Mouse (Mus musculus) kidney, postnatal 14 days (tissue): ENCODE measurements around the gene Vps45.
"Not testable (repeated sequence)": the region's sequence is repeated elsewhere in the genome, so short reads cannot be mapped to it uniquely, and the experiment has no call there.

Source experiments
- DNase-seq: peaks from one replicate; pipeline ENCODE4 v3.0.0; 2022; ENCODE audit warnings: mixed read lengths

Gene Vps45

DNA sequence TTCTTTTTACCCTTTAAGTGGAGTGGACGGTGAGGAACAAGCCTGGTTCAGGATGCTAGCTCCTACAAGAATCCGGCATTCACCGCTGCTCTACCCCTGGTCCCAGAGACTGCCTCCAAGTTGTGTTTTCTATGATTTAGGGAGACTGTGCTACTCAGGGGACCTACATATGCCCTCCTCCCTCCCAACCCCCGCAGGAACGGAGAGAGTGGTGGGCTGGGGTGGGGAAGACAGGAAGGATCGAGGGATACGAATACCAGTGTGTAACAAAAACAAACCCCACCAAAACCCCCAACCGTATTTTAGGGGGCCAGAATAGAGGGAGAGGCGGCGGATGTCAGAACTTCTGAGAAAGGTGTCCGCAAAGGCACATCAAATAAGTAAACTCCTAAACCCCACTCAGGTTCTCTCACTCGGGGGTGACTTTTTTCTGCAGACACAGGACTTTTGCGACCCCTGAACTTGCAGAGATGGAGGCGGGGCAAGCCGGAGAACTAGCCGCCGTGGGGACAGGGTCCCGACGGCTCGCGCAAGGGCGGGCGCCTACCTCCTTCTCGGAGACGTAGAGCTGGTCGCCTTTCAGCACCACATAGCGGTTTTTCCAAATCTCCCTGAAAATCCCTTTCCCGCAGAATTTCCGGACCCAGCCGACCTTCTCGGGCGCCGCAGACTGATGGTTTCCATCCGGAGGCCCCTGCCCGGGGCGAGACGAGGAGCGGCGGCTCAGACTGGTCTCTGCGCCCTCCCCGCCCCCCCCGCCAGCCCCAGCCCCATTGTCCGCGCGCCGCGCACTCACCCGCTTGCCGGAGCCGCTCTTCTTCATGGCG lies 63.1 kb downstream of the Vps45 start:
- DNase-seq: peak; percentile 50

DNA sequence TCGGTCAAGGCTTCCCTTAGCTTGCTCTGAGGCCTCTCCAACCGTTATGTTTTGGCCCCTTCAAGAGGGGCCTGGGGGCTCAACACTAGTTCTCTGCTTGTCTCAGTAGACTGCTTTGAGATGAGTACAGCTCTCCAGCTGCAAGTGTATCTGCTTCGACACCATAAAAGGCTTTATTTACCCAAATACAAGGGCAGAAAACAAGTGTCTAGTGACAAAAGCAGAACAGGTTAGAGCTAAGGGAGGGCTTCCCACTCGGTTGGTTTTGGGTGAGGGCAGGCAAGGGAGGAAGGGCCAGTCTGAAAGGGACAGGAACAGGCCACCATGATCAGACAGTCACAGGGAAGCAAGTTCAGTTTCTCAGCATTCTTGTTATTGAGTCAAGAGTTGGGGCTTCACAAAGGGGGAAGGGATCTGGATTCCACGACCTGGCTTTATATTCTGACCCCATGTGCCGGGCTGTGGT lies 63.9 kb downstream of the Vps45 start:
- DNase-seq: peak; percentile 26

DNA sequence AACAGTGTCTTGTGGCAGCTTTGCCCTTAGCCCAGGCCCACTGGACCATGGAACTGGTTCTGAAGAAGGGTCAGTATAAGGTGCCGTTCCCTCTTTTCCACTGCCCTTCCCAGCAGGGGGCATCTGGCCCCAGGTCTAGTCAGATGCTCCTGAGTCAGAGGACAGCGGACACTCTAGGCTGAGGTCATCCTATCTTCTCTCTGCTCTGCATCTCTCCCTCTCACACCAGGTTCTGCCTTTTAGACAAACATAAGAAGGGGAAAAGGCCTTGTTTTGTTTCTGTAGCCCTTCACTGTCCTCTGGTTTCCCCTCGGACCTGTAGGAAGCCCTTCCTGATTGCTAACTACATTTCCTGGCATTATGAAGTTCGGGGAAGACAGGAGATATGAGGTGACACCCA lies 64.4 kb downstream of the Vps45 start:
- DNase-seq: peak; percentile 40

DNA sequence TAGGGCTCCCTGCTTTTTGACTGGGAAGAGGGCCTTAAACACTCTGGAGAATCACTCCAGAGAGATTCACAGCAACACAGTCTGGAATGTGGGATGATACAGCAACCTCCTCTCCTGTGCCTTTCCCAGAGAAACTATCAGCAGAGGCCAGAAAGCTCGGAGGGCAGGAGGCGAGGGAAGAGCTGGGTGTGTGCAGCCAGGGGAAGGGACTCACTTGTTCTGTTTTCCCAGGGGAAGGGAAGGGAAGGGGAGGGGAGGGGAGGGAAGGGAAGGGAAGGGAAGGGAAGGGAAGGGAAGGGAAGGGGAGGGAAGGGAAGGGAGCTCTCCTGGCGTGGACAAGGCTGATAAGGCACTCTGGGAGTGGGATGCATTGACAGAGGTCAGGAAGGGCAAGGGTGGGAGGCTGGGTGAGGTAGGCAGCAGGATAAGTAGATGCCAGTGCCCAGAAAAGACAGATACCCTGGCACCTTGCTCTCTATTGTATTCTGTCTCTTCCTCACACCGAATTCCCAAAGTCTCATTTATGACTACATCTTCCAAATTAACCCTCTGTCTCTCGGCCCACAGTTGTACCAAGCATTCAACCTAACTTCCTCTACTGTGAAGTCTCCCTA lies 65.2 kb downstream of the Vps45 start:
- peak; percentile 34 for DNase-seq

DNA sequence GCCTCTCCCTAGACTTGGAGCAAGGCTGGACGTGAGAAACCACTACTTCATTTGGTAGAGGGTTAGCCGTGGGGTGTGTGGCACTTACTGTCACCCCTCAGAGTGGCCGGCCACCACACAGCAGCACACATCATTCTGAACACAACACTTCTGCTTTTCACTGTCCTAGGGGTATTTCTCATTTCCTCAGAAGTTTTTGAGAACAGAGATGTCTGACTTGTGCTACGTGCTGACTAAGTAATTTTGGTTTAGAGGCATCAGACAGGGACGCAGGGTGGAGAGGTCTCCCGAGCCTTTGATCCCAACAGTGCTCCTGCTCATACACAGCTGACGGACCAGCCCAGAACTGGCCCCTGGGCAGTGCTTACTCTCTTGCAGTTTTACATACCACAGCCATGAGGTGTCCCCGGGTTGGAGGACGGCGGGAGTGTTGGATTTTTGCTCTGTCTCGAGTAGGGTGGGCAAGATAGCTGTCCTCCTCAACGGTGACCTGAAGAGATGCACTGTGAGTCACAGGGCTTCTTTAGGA lies 67.8 kb downstream of the Vps45 start:
- DNase-seq: no peak

DNA sequence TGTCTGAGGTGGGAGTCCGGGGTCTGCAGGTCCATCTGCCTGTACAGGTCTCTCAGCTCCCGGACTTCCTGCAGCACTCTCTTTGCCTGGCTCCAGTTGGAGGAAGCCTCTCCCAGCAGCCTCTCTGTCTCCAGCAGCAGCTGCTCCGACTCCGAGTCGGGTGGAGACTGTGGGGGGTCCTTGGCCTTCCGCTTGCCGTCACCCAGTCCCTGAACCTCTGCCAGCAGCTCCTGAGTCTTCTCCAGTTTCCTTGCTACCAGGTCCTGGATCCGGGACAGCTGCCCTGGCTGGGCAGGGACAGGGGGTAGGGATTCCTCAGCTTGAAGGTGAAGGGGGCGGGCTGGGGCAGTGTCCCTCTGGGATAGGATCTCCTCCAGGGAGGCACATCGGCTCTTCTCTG lies 69.3 kb downstream of the Vps45 start:
- peak; percentile 84 for DNase-seq

DNA sequence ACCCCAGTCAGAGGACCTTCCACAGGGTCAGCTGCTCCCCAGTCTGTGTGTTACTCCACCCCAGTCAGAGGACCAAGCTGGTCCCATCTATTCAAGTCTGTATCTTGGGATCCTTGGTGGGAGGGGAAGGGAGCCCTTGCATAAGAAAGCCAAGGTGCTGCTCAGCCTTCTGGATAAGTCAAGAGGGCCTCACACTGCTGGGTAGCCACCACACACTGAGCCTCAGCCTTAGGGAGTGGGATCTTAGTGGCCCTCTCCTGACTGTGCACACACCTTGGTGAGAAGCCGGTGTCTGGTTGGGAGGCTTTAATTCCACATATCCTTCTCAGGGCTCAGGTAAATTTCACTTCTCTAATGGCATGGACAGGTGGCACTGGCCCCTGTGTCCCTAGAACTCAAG lies 70.1 kb downstream of the Vps45 start:
- no peak for DNase-seq

DNA sequence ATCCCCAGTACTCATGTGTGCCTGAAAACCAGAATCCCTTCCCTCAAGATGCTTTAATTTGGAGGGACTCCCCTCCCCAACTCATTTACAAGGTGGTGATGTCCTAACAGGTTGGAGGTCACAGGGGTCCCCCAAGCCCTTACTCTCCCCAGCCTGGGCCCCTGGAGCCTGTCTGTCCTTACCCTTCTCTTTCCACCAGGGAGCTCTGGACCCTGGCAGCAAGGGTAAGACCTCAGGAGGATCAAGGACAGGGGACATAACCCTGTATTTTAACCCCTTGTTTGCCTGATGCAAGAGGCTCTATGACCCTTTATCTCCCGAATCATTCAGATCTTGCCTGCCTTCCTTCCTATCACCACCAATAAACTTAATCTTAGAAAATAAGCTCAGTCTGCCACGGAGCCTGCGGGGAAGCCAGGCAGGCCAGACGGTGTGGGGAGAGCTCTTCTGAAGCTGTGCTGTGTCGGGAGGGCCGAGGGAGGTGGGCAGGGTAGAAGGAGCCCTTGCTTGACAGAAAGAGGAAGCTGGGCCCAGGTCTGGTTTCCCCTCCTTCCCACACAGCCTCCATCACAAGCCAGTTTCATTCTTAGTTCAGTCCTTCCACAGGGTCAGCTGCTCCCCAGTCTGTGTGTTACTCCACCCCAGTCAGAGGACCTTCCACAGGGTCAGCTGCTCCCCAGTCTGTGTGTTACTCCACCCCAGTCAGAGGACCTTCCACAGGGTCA lies 70.7 kb downstream of the Vps45 start:
- no peak for DNase-seq

DNA sequence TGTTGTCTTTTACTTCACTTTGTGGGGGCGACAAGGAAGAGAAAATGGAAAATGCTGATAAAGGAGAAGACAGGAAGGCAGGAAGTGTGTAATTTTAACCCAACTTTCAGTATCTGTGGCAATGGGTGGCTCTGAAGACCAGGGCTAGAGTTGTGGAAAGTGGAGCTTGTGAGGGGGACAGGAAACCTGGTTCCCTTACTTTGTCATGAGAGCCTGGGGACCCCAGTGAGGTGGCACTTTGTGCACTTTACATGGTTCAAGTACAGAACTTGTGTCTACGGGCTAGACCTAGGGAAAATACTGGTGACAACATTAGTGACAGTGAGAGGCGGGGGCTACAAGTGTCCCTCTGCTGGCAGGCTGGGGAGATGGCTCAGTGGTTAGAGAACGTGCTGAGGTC lies 71.3 kb downstream of the Vps45 start:
- DNase-seq: no peak

DNA sequence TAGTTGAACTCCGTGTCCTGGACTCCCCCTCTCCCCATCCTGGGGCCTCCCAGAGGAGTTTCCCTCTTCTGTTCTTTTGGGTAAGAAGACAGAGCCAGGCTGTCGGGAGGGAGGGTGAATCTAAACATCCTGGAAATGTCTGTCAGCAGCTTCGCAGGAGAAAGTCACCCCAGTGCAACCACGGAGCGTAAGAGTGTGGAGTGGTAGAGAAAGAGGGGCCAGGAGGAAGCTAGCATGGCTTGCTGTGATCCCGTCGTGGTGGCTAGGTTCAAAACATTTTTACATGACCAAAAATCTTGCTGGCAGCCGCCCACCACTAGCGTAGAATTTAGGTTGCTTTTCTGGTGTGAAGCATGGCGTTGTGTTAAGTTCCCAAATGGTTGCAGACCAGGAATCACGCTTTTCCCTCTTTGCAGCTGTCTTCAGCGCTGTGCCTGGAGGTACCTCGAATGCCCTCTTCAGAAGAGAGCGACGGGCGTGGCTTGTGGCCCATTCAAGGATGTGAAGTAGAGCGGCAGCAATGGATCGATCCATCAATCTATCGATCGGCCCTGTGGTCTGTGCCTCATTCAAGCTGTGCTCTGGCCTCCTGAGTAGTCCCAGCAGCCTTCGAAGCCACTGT lies 72.2 kb downstream of the Vps45 start:
- DNase-seq: peak; percentile 33

DNA sequence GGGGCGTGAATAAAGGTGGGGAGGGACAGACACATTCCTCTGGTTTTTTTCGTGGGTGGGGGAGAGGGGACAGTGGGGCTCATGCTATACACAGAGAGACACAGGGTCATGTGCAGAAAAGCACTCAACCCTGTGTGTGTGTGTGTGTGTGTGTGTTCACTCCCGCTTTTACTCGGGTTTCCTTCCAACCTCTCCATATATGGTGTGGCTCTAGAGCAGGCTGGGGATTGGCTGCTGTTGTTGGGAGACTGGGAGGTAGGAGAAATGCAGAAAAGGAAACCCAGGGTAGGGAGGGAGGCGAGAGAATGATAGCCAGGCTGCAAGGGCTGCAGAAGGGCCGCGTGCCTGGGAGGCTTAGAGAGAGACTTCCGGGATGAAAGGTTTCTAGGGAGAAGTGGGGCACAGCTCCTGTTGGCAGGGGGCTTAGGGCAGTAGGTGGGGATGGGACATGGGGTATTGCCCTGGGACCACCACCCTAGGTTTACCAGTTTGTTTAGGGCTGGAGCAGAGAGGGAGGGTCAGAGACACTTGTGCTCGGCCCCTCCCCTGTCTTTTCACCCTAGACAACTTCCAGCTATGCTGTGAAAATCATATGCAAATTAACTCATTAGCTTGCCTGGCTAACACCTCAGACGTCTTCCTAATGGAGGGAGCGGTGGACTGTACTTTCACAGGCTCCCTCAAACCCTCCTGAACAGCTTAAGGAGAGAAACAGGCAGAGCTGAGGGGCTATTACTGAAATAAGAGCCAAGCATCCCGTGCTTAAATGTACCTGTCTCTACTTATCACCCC lies 72.9 kb downstream of the Vps45 start:
- peak; percentile 75 for DNase-seq

DNA sequence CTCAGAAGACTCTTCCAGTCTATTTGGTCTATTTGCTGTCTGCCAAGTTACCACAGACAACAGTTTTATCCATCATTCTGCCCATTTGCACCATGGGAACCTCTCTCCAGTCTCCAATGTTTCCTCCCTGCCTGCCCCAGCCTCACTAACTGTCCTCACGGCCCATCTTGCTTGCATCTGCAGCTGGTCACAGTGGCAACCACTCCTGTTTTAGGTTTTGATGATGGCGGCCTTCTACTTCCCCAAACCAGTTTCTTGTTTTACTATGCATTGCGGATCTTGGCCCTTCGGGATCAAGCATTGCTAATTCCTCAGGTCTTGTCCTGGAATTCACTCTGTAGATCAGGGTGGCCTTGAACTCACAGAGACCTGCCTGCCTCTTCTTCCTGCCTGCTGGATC lies 76.1 kb downstream of the Vps45 start:
- no peak for DNase-seq

DNA sequence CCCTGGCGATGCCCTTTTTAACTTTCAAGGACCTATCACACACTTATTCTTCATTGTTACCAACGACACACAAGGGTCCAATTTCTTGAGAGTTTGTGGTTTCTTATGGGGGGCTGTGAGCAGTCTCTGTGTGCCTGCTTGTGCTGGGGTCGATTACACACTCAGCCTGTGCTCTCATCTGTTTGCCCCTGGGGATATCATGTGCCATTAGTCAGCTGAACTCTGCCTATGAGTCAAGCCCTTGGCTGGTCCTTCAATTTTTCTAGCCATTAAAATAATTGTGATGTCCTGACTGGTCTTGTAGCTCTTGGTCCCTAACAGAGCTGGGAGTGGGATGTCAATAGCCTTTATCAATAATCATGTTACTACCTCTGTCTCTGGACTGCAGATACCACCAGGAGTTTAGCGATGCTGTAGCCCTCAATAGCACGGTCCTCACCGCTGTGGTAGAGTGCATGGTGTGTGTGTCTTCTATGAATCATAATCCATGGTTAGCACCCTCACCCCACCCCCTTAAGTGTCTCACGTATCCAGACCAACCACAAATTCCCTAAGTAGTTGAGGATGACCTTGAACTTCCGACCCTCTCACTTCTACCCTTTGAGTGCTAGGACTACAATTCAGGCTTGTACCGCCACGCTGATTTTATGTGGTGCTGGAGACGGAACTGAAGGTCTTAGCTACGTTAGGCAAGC lies 77.8 kb downstream of the Vps45 start:
- DNase-seq: no peak

DNA sequence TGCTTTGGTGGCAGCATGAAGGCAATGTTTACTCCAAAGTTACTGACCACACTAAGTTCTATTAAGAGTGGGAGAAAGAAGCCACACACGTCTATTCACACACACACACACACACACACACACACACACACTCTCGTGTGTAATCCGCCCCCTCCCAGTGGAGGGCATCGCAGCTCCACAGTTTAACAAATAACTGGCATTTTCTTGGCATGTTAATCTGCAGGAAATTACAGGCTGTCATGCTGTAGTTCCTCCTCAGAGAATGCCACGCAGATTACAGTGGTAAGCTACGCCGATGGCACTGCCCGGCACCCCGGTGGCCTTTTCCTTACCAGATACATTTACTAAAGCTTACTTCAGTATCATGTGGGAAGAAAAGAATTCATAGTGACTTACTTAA lies 80.0 kb downstream of the Vps45 start:
- peak; percentile 27 for DNase-seq

DNA sequence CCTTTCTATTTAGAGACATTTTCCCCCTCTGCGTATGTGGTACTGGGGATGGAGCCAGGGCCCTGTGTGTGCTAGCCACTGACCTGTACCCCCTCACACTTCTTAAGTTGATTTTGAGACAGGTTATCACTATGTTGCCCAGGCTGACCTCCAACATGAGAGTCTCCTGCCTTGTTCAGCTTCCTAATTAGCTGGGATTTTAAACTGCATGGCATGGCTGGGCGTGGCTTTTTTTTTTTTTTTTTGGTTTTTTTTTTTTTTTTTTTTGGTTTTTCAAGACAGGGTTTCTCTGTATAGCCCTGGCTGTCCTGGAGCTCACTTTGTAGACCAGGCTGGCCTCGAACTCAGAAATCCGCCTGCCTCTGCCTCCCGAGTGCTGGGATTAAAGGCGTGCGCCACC lies 80.7 kb downstream of the Vps45 start:
- not testable (repeated sequence) for DNase-seq

DNA sequence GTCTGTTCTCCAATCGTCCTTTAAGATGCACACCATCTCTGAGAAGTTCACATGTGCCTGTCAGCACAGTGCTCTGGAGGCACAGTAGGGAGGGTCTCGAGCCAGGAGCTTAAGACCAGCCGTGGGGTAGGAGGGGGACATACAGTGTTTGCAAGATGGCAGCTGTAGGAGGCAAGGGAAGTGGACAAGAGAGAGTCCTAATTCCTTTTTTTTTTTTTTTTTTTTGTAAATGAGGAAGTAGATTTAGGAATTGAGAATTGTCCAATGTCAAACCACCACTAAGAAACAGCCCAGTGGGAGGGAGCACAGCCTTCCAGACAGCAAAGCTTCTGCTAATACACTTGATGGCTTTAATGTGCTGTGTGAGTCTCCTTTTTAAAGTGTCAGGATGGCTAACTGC lies 81.2 kb downstream of the Vps45 start:
- DNase-seq: no peak

DNA sequence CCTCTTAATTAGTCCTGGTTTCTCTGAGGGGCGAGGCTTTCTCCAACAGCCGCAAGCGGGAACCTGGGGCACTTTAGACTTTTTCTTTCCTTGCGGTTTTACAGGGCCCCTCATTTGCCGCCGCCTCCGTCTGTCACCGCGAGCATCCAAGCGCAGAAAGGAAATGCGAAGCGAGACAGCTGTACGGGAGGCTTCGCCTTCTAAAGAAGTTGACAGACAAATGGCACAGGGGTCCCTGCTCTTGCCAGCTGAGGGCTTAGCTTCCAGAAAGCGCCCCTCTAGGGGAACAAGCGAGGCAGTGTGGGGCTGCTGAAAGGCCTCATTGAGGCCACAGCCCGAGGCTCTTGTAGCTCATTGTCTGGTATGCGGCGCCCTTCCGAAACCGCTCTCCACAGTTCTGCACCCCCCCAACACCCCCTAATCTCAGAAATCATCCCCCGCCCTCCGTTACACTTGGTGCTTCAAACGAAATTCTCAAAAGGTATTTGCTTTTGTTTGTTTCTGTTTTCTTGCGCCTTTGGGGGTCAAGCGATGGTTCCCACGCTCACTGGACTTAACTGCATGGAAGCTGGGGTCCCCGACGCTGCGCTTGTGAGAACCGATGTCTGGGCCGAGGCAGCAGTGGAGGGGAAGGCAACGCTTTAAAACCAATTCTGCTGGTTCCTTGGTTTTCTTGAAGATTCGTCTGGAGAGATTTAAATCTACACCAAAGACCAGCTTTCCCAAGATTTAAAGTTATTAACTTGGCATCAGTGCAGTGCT lies 85.2 kb downstream of the Vps45 start:
- no peak for DNase-seq

DNA sequence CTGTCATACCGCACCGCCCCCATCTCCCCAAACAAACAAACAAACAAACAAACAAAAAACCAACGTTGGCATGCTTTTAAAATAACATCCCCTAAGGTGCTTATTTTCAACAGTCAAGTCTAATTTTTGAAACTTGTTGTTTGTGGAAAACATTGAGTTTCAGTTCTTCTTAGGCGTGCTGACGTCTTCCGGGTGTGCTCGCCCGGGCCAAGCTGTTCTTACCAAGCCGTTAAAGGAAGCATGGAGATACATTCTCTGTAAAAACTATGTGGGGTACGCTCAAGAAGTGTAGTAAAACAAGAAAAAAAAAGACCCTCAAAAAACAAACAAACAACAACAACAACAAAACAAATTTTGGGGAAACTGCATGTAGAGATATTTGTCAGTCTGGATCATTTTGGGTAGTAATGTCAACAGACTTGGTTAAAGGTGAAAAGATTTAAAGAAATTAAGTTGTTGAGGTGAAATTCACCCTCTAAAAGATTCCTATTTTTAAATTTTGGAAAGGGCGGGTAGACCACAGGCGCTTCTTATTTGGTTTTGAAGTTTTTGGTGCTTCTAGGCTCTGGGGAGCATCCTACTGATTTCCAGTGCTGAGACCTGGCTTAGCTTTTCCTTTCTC lies 85.9 kb downstream of the Vps45 start:
- DNase-seq: no peak

DNA sequence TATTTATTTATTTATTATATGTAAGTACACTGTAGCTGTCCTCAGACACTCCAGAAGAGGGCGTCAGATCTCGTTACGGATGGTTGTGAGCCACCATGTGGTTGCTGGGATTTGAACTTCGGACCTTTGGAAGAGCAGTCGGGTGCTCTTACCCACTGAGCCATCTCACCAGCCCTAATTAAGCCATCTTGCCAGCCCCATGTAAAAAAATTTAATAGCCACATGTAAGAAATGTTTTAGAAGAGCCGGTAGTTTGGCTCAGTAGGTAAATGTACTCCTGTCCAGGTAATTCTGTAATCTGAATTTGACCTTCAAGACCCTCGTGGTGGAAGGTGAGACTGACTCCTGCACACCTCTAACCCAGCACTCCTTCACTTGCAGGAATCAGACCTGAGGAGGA lies 87.6 kb downstream of the Vps45 start:
- not testable (repeated sequence) for DNase-seq

DNA sequence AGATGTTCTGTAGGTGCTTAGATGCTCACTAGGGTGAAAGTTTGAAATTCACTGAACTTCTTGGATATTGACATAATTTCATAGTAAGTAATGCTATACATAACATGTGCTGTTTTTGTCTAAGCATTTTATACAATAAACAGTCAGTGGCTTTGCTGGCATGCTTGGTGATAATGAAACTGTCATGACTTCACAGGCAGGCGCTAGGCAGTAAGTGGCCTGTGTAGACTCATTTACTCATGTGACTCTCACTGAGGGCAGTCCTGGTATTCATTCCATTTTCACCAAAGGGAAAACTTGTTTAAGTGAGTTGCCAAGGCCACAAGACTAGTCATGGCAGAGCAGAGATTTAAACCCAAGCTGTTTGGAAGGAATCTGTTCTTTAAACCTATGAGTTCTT lies 89.0 kb downstream of the Vps45 start:
- DNase-seq: no peak
